Mouse (Mus musculus): Measurements from ENCODE around the gene Phf21a.

Phf21a gene

GRCm38 (mm10) chr2:92360186-92360823 is 267.4 kb downstream of the Phf21a start:
- DNase-seq (ENCODE audit: low spot score in 2 of 2), result no peak

- DNase-seq (ENCODE audit: low spot score in 2 of 2), result no peak
These were observed 268.0 kb downstream of the Phf21a start for GRCm38 (mm10) chr2:92360893-92361292.

- no peak for DNase-seq (ENCODE audit: low spot score in 2 of 2)
These were observed 268.9 kb downstream of the Phf21a start for GRCm38 (mm10) chr2:92361795-92362194.

- no peak for DNase-seq (ENCODE audit: low spot score in 2 of 2)
These were observed 269.8 kb downstream of the Phf21a start for GRCm38 (mm10) chr2:92362571-92363228.

- no peak for DNase-seq (ENCODE audit: low spot score in 2 of 2)
These were observed 271.2 kb downstream of the Phf21a start for GRCm38 (mm10) chr2:92364086-92364485.

- no peak for DNase-seq (ENCODE audit: low spot score in 2 of 2)
These were observed 272.7 kb downstream of the Phf21a start for GRCm38 (mm10) chr2:92365568-92365967.

- DNase-seq (ENCODE audit: low spot score in 2 of 2), result no peak
These were observed 274.6 kb downstream of the Phf21a start for GRCm38 (mm10) chr2:92367383-92368029.

- DNase-seq (ENCODE audit: low spot score in 2 of 2), result peak; percentile 10 to 20
These were observed 277.5 kb downstream of the Phf21a start for GRCm38 (mm10) chr2:92370375-92370774.

GRCm38 (mm10) chr2:92370821-92371805 is 278.2 kb downstream of the Phf21a start:
- peak; percentile 14 to 18 for DNase-seq (ENCODE audit: low spot score in 2 of 2)

- peak; percentile 6 to 7 for DNase-seq (ENCODE audit: low spot score in 2 of 2)
These were observed 279.2 kb downstream of the Phf21a start for GRCm38 (mm10) chr2:92371971-92372690.

- DNase-seq (ENCODE audit: low spot score in 2 of 2), result peak in 1 of 2 experiments; percentile 21
These were observed 280.0 kb downstream of the Phf21a start for GRCm38 (mm10) chr2:92372767-92373436.

- DNase-seq (ENCODE audit: low spot score in 2 of 2), result no peak
These were observed 280.5 kb downstream of the Phf21a start for GRCm38 (mm10) chr2:92373437-92373813.

- DNase-seq (ENCODE audit: low spot score in 2 of 2), result no peak
These were observed 281.6 kb downstream of the Phf21a start, which contains the start of the genes Pex16 and Large2 for GRCm38 (mm10) chr2:92374514-92374913. TSS of gene Pex16 (plus strand) at chr2:92374676. TSS of gene Large2 (minus strand) at chr2:92374869.

GRCm38 (mm10) chr2:92375099-92375623 is 282.2 kb downstream of the Phf21a start:
- DNase-seq (ENCODE audit: low spot score in 2 of 2), result peak; percentile 94 to 96

- DNase-seq (ENCODE audit: low spot score in 2 of 2), result no peak
These were observed 282.9 kb downstream of the Phf21a start for GRCm38 (mm10) chr2:92375788-92376187.

- DNase-seq (ENCODE audit: low spot score in 2 of 2), result no peak
These were observed 283.4 kb downstream of the Phf21a start for GRCm38 (mm10) chr2:92376300-92376699.

GRCm38 (mm10) chr2:92377320-92377719 is 284.4 kb downstream of the Phf21a start:
- DNase-seq (ENCODE audit: low spot score in 2 of 2), result no peak

GRCm38 (mm10) chr2:92379783-92380494 is 287.0 kb downstream of the Phf21a start:
- DNase-seq (ENCODE audit: low spot score in 2 of 2), result no peak

GRCm38 (mm10) chr2:92380495-92381050 is 287.7 kb downstream of the Phf21a start:
- DNase-seq (ENCODE audit: low spot score in 2 of 2), result no peak
